Mouse (Mus musculus) myocyte (in vitro differentiated cells): Measurements from ENCODE around the gene Gm20388. TPM values are rescaled to one million over a fixed set of nuclear protein-coding genes. Genes with fewer than 3 reads are reported as not detected.

Experiments used
- H3K27me3 ChIP-seq: one replicate; pipeline ENCODE4 v1.6.1; 2011; ENCODE audit not compliant: control insufficient read depth, insufficient read depth, insufficient read length
- H3K36me3 ChIP-seq: one replicate; pipeline ENCODE4 v1.6.1; 2011; ENCODE audit not compliant: control insufficient read depth, insufficient read depth
- H3K4me2 ChIP-seq: one replicate; pipeline ENCODE4 v1.6.1; 2011; ENCODE audit warnings: low read depth, control low read depth
- H3K4me3 ChIP-seq: one replicate; pipeline ENCODE4 v1.5.1; 2011; ENCODE audit warnings: mild to moderate bottlenecking, control low read depth, moderate library complexity
- H3K79me2 ChIP-seq: one replicate; pipeline ENCODE4 v1.6.1; 2011; ENCODE audit not compliant: control insufficient read depth, insufficient read depth
- H3ac ChIP-seq: one replicate; pipeline ENCODE4 v1.6.1; 2011; ENCODE audit not compliant: control insufficient read depth, insufficient read length
- CEBPB ChIP-seq: IDR thresholded peaks from 2 replicates; pipeline ENCODE4 v1.6.1; 2011; ENCODE audit warnings: mild to moderate bottlenecking, moderate library complexity; ENCODE audit not compliant: poor library complexity, insufficient read depth, severe bottlenecking
- E2F4 ChIP-seq: IDR thresholded peaks from one replicate; pipeline ENCODE4 v1.6.1; 2011; ENCODE audit warnings: mild to moderate bottlenecking, control low read depth, moderate library complexity; ENCODE audit not compliant: insufficient read depth
- MAX ChIP-seq: IDR thresholded peaks from one replicate; pipeline ENCODE4 v1.6.1; 2011; ENCODE audit warnings: low read depth, mild to moderate bottlenecking, control low read depth
- MYOD1 ChIP-seq, 3 experiments: IDR thresholded peaks; one replicate each; pipeline ENCODE4 v1.6.1; 2011; ENCODE audit warnings: control low read depth in 2 of 3, low read depth in 2 of 3, mild to moderate bottlenecking in 2 of 3, moderate library complexity in 1 of 3; ENCODE audit not compliant: insufficient read length in 2 of 3, control insufficient read depth in 1 of 3
- MYOG ChIP-seq, 3 experiments: IDR thresholded peaks; one replicate each; pipeline ENCODE4 v1.6.1; 2011; ENCODE audit warnings: control low read depth in 2 of 3, low read depth in 2 of 3, mild to moderate bottlenecking in 2 of 3; ENCODE audit not compliant: insufficient read length in 2 of 3, control insufficient read depth in 1 of 3, insufficient read depth in 1 of 3
- POLR2A ChIP-seq: IDR thresholded peaks from one replicate; pipeline ENCODE4 v1.6.1; 2011; ENCODE audit warnings: low read depth, mild to moderate bottlenecking, control low read depth, moderate library complexity; ENCODE audit not compliant: insufficient read length
- POLR2AphosphoS2 ChIP-seq: IDR thresholded peaks from one replicate; pipeline ENCODE4 v1.6.1; 2011; ENCODE audit warnings: low read depth, control low read depth; ENCODE audit not compliant: insufficient read length
- REST ChIP-seq: IDR thresholded peaks from one replicate; pipeline ENCODE4 v1.6.1; 2011; ENCODE audit warnings: mild to moderate bottlenecking, control low read depth, moderate library complexity; ENCODE audit not compliant: insufficient read depth, insufficient read length
- SRF ChIP-seq: IDR thresholded peaks from one replicate; pipeline ENCODE4 v1.6.1; 2011; ENCODE audit warnings: low read depth; ENCODE audit not compliant: control insufficient read depth, insufficient read length
- TCF12 ChIP-seq: IDR thresholded peaks from one replicate; pipeline ENCODE4 v1.6.1; 2011; ENCODE audit warnings: mild to moderate bottlenecking, control low read depth; ENCODE audit not compliant: poor library complexity, insufficient read depth, severe bottlenecking
- TCF3 ChIP-seq: IDR thresholded peaks from one replicate; pipeline ENCODE4 v1.6.1; 2011; ENCODE audit warnings: low read depth, control low read depth; ENCODE audit not compliant: insufficient read length
- USF1 ChIP-seq: IDR thresholded peaks from one replicate; pipeline ENCODE4 v1.6.1; 2011; ENCODE audit warnings: low read depth, mild to moderate bottlenecking, control low read depth, moderate library complexity
- polyA plus RNA-seq: library from polyadenylated mRNA; unstranded; fragments of >200 nt; fragmentation: generic; extraction: Trizol; gene quantifications from one replicate; pipeline ENCODE4 v1.2.1, GENCODE M21; 2012; ENCODE audit warnings: missing spikeins

Gene Gm20388
- polyA plus RNA-seq, 1 experiment = 15.3 TPM

- TF ChIP-seq SRF (no peak), TCF12 (no peak), MYOG (IDR thresholded peaks at IDR 0.05; ENCODE audit: control insufficient read depth in 1 of 3, insufficient read depth in 1 of 3, insufficient read length in 2 of 3, low read depth in 2 of 3) (no peak), POLR2AphosphoS2 (no peak), TCF3 (no peak), POLR2A (no peak), MAX (no peak), CEBPB (no peak), MYOD1 (IDR thresholded peaks at IDR 0.05; ENCODE audit: control insufficient read depth in 1 of 3, insufficient read length in 2 of 3, low read depth in 2 of 3) (no peak), REST (no peak), E2F4 (no peak), USF1 (no peak)
- H3K36me3 ChIP-seq = no peaks in the 10 kb centered on the region
These were observed 4378.9 kb downstream of the Gm20388 start for GRCm38 (mm10) chr8:124289481-124290050.

GRCm38 (mm10) chr8:124290911-124291691 is 4380.5 kb downstream of the Gm20388 start:
- H3K79me2 ChIP-seq = peaks cover 2% of the 10 kb centered on the region

More at GRCm38 (mm10) chr8:124289481-124290050, 4378.9 kb downstream of the Gm20388 start:
- no peak overlapping the region for H3ac ChIP-seq
- H3K79me2 ChIP-seq = peaks cover 9% of the 10 kb centered on the region
- H3K4me2 ChIP-seq = no peak overlapping the region
- no peaks in the 10 kb centered on the region for H3K27me3 ChIP-seq
- H3K4me3 ChIP-seq = no peak overlapping the region

GRCm38 (mm10) chr8:124291693-124292092 is 4381.1 kb downstream of the Gm20388 start:
- no peaks in the 10 kb centered on the region for H3K27me3 ChIP-seq
- H3K79me2 ChIP-seq = no peaks in the 10 kb centered on the region
- no peak overlapping the region for H3ac ChIP-seq
- no peak for TF ChIP-seq REST
- TF ChIP-seq MAX = no peak
- TF ChIP-seq POLR2AphosphoS2 = no peak
- no peak for TF ChIP-seq TCF12
- TF ChIP-seq MYOG (IDR thresholded peaks at IDR 0.05; ENCODE audit: control insufficient read depth in 1 of 3, insufficient read depth in 1 of 3, insufficient read length in 2 of 3, low read depth in 2 of 3) = no peak
- no peak for TF ChIP-seq E2F4
- no peak for TF ChIP-seq SRF
- no peak for TF ChIP-seq POLR2A
- TF ChIP-seq USF1 = no peak
- TF ChIP-seq CEBPB = no peak
- no peak for TF ChIP-seq MYOD1 (IDR thresholded peaks at IDR 0.05; ENCODE audit: control insufficient read depth in 1 of 3, insufficient read length in 2 of 3, low read depth in 2 of 3)
- no peak for TF ChIP-seq TCF3
- H3K4me3 ChIP-seq = no peak overlapping the region
- no peaks in the 10 kb centered on the region for H3K36me3 ChIP-seq
- H3K4me2 ChIP-seq = peak overlapping the region; percentile 85

More at GRCm38 (mm10) chr8:124290911-124291691, 4380.5 kb downstream of the Gm20388 start:
- Histone ChIP-seq H3K36me3 (no peaks in the 10 kb centered on the region), H3K4me2 (peak overlapping the region; percentile 85), H3K4me3 (no peak overlapping the region), H3K27me3 (no peaks in the 10 kb centered on the region), H3ac (no peak overlapping the region)
- TF ChIP-seq MAX = no peak
- peak; percentile 98 for TF ChIP-seq SRF
- peak in 2 of 3 experiments; percentile 17 to 32 for TF ChIP-seq MYOD1 (IDR thresholded peaks at IDR 0.05; ENCODE audit: control insufficient read depth in 1 of 3, insufficient read length in 2 of 3, low read depth in 2 of 3)

GRCm38 (mm10) chr8:124292965-124293364 is 4382.3 kb downstream of the Gm20388 start:
- no peaks in the 10 kb centered on the region for H3K79me2 ChIP-seq
- TF ChIP-seq MYOD1 (IDR thresholded peaks at IDR 0.05; ENCODE audit: control insufficient read depth in 1 of 3, insufficient read length in 2 of 3, low read depth in 2 of 3) (peak in 1 of 3 experiments; percentile 12), MAX (no peak), TCF12 (no peak), REST (no peak)
- H3K27me3 ChIP-seq = no peaks in the 10 kb centered on the region
- no peak overlapping the region for H3K4me2 ChIP-seq
- no peak overlapping the region for H3K4me3 ChIP-seq
- H3ac ChIP-seq = no peak overlapping the region
- no peaks in the 10 kb centered on the region for H3K36me3 ChIP-seq

GRCm38 (mm10) chr8:124294425-124294824 is 4383.8 kb downstream of the Gm20388 start:
- no peak overlapping the region for H3K4me3 ChIP-seq
- H3K36me3 ChIP-seq = no peaks in the 10 kb centered on the region
- no peak overlapping the region for H3ac ChIP-seq
- H3K4me2 ChIP-seq = peak overlapping the region; percentile 86
- no peaks in the 10 kb centered on the region for H3K27me3 ChIP-seq
- TF ChIP-seq SRF (no peak), REST (no peak), MYOD1 (IDR thresholded peaks at IDR 0.05; ENCODE audit: control insufficient read depth in 1 of 3, insufficient read length in 2 of 3, low read depth in 2 of 3) (no peak), TCF12 (no peak), CEBPB (no peak), E2F4 (no peak), MYOG (IDR thresholded peaks at IDR 0.05; ENCODE audit: control insufficient read depth in 1 of 3, insufficient read depth in 1 of 3, insufficient read length in 2 of 3, low read depth in 2 of 3) (no peak), MAX (no peak), POLR2A (no peak)
- H3K79me2 ChIP-seq = no peaks in the 10 kb centered on the region
